Mouse (Mus musculus): ENCODE measurements around the gene Psmd13. TPM values are rescaled to one million over a fixed set of nuclear protein-coding genes. Genes with fewer than 3 reads are reported as not detected.
"Not testable (repeated sequence)": the region's sequence is repeated elsewhere in the genome, so short reads cannot be mapped to it uniquely, and the experiment has no call there.

Gene Psmd13
- total RNA-seq, 2 experiments from 2014 or later, result 118 to 127 TPM

DNA sequence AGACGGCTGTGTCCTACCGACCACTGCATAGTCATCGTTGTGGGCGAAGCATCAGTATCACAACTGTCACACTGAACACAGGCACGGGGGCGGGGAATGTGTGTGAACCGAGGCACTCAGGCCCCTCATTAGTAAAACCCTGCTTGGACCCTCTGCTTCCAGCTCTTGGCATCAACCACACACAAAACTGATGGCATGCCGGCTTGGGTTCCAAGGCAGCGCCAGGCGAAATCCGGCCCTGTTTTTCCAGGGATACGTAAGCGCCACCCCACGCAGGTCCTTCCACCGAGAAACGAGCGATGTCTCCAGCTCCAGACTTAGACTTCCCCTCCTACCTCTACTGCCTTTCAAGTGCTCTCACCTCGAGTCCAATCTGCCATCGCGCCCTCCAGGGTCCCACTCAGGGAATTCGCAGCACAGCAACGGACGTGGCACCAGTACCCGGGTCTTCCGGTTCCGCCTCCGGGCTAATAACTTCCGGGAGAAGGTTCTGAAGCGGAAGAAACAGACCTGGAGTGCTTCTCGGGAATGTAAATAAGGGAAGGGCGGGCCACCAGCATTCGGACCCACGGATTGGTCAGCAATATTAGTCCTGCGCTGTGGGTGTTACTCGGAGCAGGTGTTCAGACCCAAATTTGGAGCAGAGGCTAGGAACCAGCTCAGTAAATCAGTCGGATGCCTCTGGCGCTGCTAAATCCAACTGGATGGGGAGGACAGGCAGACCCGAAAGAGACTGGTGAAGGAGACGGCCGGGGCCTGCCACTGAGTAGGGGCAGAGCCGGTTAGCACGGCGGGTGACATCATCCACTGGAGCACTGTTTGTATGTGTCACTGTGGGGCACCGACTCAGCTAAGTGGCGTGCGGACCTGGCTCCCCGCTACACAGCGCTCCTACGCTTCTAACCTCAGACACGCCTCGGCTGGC, 25.6 kb upstream of the Psmd13 start, which contains the start of gene Gm45785:
Gene Gm45785 (minus strand): TSS at position 472 of the 925 bp plus-strand sequence.
- peak; percentile 90 for DNase-seq

GRCm38 (mm10) chr7:140856785-140857549, 24.8 kb upstream of the Psmd13 start, which contains the start of gene Ric8a:
Ric8a (plus strand) TSS chr7:140856957.
- peak; percentile 95 to 96 for DNase-seq

DNA sequence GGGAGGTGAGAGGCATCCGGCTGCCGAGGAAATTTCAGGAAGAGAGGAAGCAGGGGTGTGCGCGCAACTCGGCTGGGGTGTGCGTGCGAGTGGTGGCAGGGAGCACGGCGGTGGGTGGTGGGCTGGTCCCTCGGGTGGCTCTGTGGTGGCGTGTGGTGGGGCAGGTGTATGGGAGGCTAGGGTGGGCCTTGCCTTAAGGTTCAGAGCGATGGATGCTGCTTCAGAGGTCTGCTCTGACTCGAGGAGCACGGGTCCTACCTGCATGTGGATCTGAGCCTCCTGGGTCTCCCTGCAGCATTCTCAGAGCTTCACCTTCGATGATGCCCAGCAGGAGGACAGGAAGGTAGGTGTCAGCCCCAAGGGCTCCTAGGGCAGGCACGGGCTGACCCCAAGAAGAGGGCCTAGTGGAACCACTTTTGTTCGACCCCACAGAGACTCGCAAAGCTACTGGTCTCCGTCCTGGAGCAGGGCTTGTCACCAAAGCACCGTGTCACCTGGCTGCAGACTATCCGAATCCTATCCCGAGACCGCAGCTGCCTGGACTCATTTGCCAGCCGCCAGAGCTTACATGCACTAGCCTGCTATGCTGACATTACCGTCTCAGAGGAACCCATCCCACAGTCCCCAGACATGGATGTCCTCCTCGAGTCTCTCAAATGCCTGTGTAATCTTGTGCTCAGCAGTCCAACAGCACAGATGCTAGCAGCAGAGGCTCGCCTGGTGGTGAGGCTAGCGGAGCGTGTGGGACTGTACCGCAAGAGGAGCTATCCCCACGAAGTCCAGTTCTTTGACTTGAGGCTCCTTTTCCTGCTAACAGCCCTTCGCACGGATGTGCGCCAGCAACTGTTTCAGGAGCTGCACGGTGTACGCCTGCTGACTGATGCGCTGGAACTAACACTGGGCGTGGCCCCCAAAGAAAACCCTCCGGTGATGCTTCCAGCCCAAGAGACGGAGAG, 23.9 kb upstream of the Psmd13 start, which contains the start of gene Bet1l:
Gene Bet1l (minus strand): TSS at position 28 of the 956 bp plus-strand sequence.
- no peak for DNase-seq

DNA sequence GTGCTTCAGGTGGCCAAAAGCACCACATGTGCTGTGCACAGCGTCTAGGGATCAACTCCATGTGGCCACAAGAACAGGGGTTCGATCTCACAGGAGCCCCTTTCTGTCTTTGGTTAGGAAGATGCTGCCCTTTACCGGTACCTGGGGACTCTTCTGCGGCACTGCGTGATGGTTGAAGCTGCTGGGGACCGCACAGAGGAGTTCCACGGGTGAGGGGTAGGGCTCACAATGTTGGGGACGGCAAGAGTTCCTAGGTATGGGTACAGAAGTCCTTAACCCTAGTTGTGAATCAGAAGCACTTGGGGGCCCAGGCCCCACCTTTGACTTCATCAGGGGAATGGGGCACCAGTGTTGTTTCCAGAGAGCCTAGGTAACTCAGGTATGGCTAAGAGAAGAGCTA, 23.0 kb upstream of the Psmd13 start:
- DNase-seq, result no peak

DNA sequence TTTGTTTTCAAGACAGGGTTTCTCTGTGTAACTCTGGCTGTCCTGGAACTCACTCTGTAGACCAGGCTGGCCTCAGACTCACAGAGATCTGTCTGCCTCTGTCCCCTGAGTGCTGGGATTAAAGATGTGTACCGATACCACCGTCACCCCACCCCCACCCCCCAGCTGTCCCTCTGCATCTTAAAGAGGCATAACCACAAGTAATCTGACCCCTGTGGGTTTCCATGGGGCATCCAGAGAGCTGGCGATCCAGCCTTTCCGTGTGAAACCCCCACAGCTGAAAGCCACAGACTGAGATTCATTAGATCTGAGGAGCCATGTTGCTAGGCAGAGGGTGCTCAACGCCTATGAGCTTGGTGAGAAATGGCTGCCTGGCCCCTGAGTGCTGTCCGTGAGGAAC, 21.8 kb upstream of the Psmd13 start:
- no peak for DNase-seq

- DNase-seq, result no peak
These were observed 21.0 kb upstream of the Psmd13 start for GRCm38 (mm10) chr7:140860728-140861127.

GRCm38 (mm10) chr7:140864761-140865160, 17.0 kb upstream of the Psmd13 start:
- no peak for DNase-seq

GRCm38 (mm10) chr7:140874224-140874623, 7.5 kb upstream of the Psmd13 start:
- no peak for DNase-seq

DNA sequence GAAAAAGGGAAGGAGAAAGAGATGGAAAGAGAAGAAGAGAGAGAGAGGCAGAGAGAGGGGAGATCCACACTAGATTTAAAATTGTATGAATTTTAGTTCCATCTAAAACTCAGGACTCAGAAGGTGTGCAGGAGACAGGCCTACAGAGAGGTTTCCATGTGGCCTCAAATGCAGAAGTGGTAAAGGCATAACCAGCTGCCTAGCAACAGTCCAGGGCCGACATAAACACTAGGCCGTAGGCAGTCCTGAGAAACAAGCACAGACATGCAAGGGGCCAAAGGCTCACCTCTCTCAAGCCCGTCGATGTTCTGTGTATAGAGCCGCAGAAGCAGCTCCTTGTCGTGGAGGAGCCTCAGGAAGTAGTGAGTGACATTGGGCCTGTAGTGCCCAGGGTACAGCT, 4.4 kb upstream of the Psmd13 start:
- DNase-seq, result no peak

- no peak for DNase-seq
These were observed 2.4 kb upstream of the Psmd13 start for GRCm38 (mm10) chr7:140879355-140879754.

DNA sequence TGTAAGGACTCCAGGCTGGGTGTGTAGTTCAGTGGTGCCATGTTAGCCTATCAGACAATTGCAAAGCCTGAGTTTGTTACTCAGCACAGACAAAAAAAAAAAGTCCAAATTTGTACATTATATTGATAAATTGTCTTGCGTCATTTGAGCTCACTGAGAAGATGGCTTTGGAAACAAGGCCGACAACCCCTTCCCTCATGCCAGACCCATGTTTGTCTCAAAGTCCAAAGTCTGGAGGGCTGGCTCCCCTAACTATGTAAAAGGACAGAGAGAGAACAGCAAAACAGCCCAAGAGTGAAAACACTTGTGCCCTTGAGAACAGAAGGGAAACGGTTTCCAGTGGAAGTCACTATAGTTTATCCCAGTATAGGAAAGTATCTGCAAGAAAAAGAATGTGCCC, 1.3 kb upstream of the Psmd13 start:
- no peak for DNase-seq

GRCm38 (mm10) chr7:140880865-140881515, 778 bp upstream of the Psmd13 start:
- no peak for DNase-seq

GRCm38 (mm10) chr7:140882469-140882803, 668 bp downstream of the Psmd13 start:
- no peak for DNase-seq

GRCm38 (mm10) chr7:140890636-140891035, 8.9 kb downstream of the Psmd13 start:
- DNase-seq, result not testable (repeated sequence)

DNA sequence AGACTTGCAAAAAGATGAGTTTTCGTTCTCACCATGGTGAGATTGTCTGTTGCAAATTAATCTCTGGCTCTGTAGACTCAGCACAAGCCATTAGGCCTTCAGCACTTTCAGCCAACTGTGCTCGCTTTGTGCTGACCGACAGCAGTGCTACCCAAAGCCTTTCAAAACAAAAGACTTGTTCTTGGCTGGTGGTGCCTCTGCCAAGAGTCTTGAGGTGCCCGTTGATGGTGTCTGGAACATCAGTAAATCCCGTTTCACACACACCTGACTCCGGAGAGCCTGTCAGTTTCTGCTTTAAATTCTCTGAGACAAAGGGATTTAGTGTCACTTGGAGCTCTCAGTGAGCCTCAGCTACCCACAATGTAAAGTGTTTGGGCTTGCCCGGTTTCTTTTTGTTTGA, 12.3 kb downstream of the Psmd13 start:
- no peak for DNase-seq

- DNase-seq, result no peak
These were observed 12.8 kb downstream of the Psmd13 start for GRCm38 (mm10) chr7:140894611-140895010.

DNA sequence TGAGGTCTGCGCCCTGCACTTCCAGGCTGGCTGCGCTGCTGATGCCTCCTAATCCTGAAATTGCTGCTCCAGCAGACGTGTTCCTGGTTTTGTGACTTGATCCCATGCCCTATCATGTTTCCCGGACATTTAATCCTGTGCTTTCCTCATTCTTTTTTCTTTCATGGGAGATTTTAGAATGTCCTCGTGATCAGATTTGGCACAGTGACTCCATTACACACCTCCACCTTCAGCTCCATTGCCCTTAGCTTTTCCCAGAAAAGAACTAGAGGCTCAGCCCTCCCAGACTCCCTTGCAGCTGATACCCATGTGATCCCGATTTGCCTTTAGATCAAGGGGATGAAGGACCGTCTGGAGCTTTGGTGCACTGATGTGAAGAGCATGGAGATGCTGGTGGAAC, 16.1 kb downstream of the Psmd13 start:
- DNase-seq, result no peak

- peak in 1 of 2 experiments; percentile 37 for DNase-seq
These were observed 17.4 kb downstream of the Psmd13 start for GRCm38 (mm10) chr7:140899121-140899520.

- DNase-seq, result no peak
These were observed 18.5 kb downstream of the Psmd13 start, which contains the start of gene Cox8b for GRCm38 (mm10) chr7:140900220-140900619. Cox8b (minus strand) TSS chr7:140900446.

DNA sequence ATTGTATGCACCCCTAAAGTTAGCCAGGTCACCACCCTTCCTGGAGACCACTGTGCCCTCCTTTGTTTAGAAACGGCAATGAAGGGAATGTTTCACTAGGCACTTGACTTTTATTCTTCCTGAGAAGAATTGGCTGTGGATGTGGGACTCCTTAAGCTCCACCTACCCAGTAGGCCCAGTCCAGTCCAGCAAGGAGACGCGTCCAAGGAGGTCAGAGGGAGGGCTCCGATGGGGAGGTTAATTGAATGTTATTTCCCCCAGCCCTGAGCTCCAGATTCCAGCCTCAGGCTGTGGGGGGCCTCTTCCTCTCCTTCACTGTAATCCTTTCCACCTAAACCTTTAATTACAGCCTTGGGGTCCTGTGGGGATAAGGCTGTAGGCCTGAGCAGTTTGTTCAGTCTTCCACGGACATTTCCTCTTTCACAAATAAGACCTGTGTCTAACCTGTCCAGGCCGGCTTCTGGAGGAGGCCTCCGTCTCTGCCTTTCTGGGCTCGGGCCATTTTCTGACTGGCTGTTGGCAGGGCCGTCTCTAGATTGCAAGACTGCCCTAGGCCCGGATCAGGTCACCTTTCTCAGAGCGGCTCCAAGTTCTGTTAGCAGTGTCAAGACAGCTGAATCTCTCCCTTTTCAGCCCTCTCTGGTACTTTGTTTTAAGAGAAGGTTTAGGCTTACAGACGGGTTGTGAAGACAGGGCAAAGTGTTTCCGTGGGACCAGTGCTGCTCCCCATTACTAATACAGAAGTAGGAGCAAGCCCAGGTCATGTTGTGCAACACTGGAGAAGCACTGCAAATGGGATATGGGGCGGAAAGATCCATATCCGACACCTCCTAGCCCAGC, 20.5 kb downstream of the Psmd13 start:
- DNase-seq, result no peak
